Mouse (Mus musculus): ENCODE measurements around the gene Klhl26. TPM values are rescaled to one million over a fixed set of nuclear protein-coding genes. Genes with fewer than 3 reads are reported as not detected.

The Klhl26 gene
- total RNA-seq, 2 experiments from 2014 or later: 6.7 to 8.5 TPM

GRCm38 (mm10) chr8:70486941-70487520, 10.3 kb upstream of the Klhl26 start, which contains the start of gene Tmem59l:
TSS of gene Tmem59l (minus strand) at chr8:70487358.
- H3K27ac ChIP-seq: no peak within 1 kb of the TSS
- peak within 1 kb of the TSS; percentile 63 for H3K4me3 ChIP-seq
- no peak for TF ChIP-seq CTCF (IDR thresholded peaks at IDR 0.05)
- intact Hi-C loops (cut with DNase I): no loop called here
- DNase-seq: no peak

- Histone ChIP-seq H3K4me3 (no peak overlapping the region), H3K27ac (no peak overlapping the region)
- no peak for TF ChIP-seq CTCF (IDR thresholded peaks at IDR 0.05)
- DNase-seq: no peak
- intact Hi-C loops (cut with DNase I): no loop called here
These were observed 9.5 kb upstream of the Klhl26 start for GRCm38 (mm10) chr8:70486191-70486681.

- no peak for DNase-seq
- intact Hi-C loops (cut with DNase I): no loop called here
- Histone ChIP-seq H3K27ac (no peak overlapping the region), H3K4me3 (no peak overlapping the region)
- TF ChIP-seq CTCF (IDR thresholded peaks at IDR 0.05): no peak
These were observed 6.2 kb upstream of the Klhl26 start for GRCm38 (mm10) chr8:70482943-70483342.

GRCm38 (mm10) chr8:70481908-70482307, 5.1 kb upstream of the Klhl26 start:
- intact Hi-C loops (cut with DNase I): no loop called here
- TF ChIP-seq CTCF (IDR thresholded peaks at IDR 0.05): no peak
- Histone ChIP-seq H3K27ac (no peak overlapping the region), H3K4me3 (no peak overlapping the region)
- no peak for DNase-seq

- Histone ChIP-seq H3K27ac (peak overlapping the region; percentile 90), H3K4me3 (peak overlapping the region; percentile 98)
- no peak for TF ChIP-seq CTCF (IDR thresholded peaks at IDR 0.05)
- DNase-seq: no peak
- intact Hi-C loops (cut with DNase I): no loop called here
These were observed 658 bp upstream of the Klhl26 start for GRCm38 (mm10) chr8:70477269-70477982.

GRCm38 (mm10) chr8:70471856-70472255, 4.9 kb downstream of the Klhl26 start:
- Histone ChIP-seq H3K4me3 (no peak overlapping the region), H3K27ac (no peak overlapping the region)
- intact Hi-C loops (cut with DNase I): no loop called here
- no peak for DNase-seq
- no peak for TF ChIP-seq CTCF (IDR thresholded peaks at IDR 0.05)

- no peak for DNase-seq
- intact Hi-C loops (cut with DNase I): no loop called here
- Histone ChIP-seq H3K27ac (peak overlapping the region; percentile 79), H3K4me3 (no peak overlapping the region)
- TF ChIP-seq CTCF (IDR thresholded peaks at IDR 0.05): no peak
These were observed 6.8 kb downstream of the Klhl26 start for GRCm38 (mm10) chr8:70469938-70470337.

GRCm38 (mm10) chr8:70469295-70469916, 7.4 kb downstream of the Klhl26 start:
- no peak for TF ChIP-seq CTCF (IDR thresholded peaks at IDR 0.05)
- peak overlapping the region; percentile 79 for H3K27ac ChIP-seq
- DNase-seq: no peak
- intact Hi-C loops (cut with DNase I): no loop called here
- H3K4me3 ChIP-seq: no peak overlapping the region

- no peak for DNase-seq
- TF ChIP-seq CTCF (IDR thresholded peaks at IDR 0.05): no peak
- intact Hi-C loops (cut with DNase I): no loop called here
- Histone ChIP-seq H3K27ac (peak overlapping the region; percentile 79), H3K4me3 (no peak overlapping the region)
These were observed 8.0 kb downstream of the Klhl26 start for GRCm38 (mm10) chr8:70468733-70469132.

GRCm38 (mm10) chr8:70467907-70468306, 8.9 kb downstream of the Klhl26 start:
- peak; percentile 58 for DNase-seq
- no peak for TF ChIP-seq CTCF (IDR thresholded peaks at IDR 0.05)
- H3K4me3 ChIP-seq: peak overlapping the region; percentile 58
- H3K27ac ChIP-seq: peak overlapping the region; percentile 79
- intact Hi-C loops (cut with DNase I): no loop called here

- intact Hi-C loops (cut with DNase I): no loop called here
- H3K4me3 ChIP-seq: peak overlapping the region; percentile 58
- no peak for TF ChIP-seq CTCF (IDR thresholded peaks at IDR 0.05)
- peak overlapping the region; percentile 79 for H3K27ac ChIP-seq
- peak; percentile 48 for DNase-seq
These were observed 9.5 kb downstream of the Klhl26 start for GRCm38 (mm10) chr8:70467229-70467725.

- Histone ChIP-seq H3K27ac (peak overlapping the region; percentile 79), H3K4me3 (peak overlapping the region; percentile 58)
- intact Hi-C loops (cut with DNase I): no loop called here
- DNase-seq: peak; percentile 87
- TF ChIP-seq CTCF (IDR thresholded peaks at IDR 0.05): no peak
These were observed 10.0 kb downstream of the Klhl26 start for GRCm38 (mm10) chr8:70466771-70467170.

GRCm38 (mm10) chr8:70466305-70466704, 10.5 kb downstream of the Klhl26 start:
- intact Hi-C loops (cut with DNase I): no loop called here
- Histone ChIP-seq H3K4me3 (peak overlapping the region; percentile 58), H3K27ac (peak overlapping the region; percentile 79)
- peak; percentile 68 for DNase-seq
- no peak for TF ChIP-seq CTCF (IDR thresholded peaks at IDR 0.05)
